Mouse (Mus musculus): ENCODE measurements at regions not wholly inside any gene's neighbourhood (a gene's known extent, or its start where the extent isn't known, plus 50 kb on each side); places are given as distances from the start of the nearest gene placed in this dataset.

DNA sequence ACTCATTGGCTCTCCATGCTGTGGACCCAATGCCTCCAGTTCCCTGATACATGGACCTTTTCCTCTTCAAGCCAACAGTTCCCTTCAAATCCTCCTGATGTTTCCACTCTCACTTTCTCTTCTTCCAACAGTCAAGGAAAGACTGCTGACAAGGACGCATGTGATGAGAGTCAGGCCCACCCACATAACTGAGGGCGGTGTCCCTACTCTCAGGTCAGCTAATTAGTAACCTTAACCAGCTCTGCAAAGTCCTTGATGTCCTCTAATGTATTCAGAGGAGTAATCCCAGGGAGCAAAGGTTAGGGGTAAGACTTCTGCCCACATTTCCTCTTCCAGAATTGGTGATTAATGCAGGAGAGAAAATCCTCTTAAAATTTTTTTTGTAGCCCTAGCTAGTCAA lies 139.7 kb downstream of the Ackr3 start:
- DNase-seq (ENCODE audit: inconsistent ontology term), result no peak

- DNase-seq (ENCODE audit: inconsistent ontology term), result no peak
Observed at GRCm38 (mm10) chr1:90347032-90347431, 143.3 kb downstream of the Ackr3 start.

DNA sequence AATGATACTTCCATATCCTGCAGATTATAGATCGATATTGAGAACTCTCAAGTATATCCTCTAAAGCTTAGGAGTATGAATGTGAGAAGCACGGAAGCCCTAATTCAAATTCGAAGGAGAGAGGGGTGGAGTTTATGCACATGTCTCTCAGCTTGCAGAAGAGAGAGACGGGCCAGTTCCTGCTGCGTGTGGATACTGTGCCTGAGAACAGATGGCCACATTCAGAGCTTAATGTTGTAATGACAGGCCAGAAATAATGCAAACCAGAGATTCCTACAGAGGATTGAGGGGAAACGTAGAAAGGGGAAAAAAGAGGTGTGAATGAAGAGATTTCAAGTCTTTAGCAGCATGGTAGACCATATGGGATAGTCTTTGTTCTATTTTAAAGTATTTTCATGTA lies 145.8 kb downstream of the Ackr3 start:
- no peak for DNase-seq (ENCODE audit: inconsistent ontology term)

GRCm38 (mm10) chr1:90353325-90353724 lies 149.5 kb downstream of the Ackr3 start:
- DNase-seq (ENCODE audit: inconsistent ontology term), result no peak

GRCm38 (mm10) chr1:90356567-90356966 lies 152.8 kb downstream of the Ackr3 start:
- no peak for DNase-seq (ENCODE audit: inconsistent ontology term)

- DNase-seq (ENCODE audit: inconsistent ontology term), result no peak
Observed at GRCm38 (mm10) chr1:90357391-90357790, 153.6 kb downstream of the Ackr3 start.

DNA sequence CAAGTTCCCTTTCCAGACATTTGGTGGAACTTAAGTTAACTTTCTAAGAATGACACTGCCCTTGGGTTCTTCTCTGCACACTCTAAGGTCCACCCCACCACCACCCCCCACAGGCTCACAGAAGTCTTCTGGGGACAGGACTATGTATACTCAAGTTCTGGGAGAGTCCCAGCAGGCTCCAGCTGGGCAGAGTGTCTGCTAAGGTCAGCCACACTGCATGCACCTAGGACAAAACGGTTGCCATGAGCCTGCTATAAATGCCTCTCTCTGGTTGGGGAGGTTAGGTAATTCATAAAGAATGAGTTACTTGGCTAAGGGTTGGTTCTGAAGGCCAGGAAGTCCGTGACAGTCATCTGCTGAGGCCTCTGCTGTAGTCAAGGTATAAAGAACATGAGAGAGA lies 155.2 kb downstream of the Ackr3 start:
- DNase-seq (ENCODE audit: inconsistent ontology term), result no peak

DNA sequence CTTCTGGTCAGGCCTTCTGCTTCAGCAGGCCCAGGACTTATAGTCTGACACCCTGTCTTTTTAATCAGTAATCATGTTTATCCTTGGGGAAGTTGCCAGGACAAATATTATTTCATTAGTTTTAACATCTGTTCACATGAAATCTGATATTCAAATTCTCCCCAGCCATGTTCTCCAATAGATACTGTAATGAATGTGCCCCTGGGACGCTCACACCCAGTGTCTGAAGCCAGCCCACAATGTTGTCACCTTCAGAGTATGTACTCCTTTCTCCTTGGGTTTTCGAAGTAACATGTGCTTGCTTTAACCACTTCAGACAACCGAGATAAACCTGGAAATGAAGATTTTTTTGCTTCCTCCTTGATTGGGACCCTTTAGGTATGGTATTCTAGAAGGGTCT lies 156.3 kb downstream of the Ackr3 start:
- DNase-seq (ENCODE audit: inconsistent ontology term), result no peak

DNA sequence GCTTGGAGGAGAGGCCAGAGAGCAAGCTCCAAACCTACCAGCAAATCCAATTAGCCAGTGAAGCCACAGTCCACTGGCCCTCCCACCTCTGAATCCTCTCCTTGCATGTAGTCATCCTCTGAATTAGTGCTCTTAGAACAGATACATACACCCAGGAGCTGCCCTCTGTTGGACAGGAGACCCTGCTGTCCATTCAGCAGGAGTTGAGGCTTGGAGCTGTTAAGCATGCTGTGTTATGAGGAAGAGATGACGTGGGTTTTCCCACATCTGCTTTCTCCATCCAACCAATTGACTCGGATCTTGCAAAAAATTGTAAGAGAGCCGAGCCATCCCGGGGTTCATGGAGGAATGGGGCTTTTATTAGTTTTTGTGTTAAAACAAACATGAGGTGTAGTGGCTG lies 160.7 kb downstream of the Ackr3 start:
- DNase-seq (ENCODE audit: inconsistent ontology term), result no peak

- no peak for DNase-seq (ENCODE audit: inconsistent ontology term)
Observed at GRCm38 (mm10) chr1:90368581-90368980, 164.8 kb downstream of the Ackr3 start.

- no peak for DNase-seq (ENCODE audit: inconsistent ontology term)
Observed at GRCm38 (mm10) chr1:90369287-90369686, 165.5 kb downstream of the Ackr3 start.

GRCm38 (mm10) chr1:90370766-90371165 lies 167.0 kb downstream of the Ackr3 start:
- no peak for DNase-seq (ENCODE audit: inconsistent ontology term)

GRCm38 (mm10) chr1:90373001-90373400 lies 169.2 kb downstream of the Ackr3 start:
- no peak for DNase-seq (ENCODE audit: inconsistent ontology term)

DNA sequence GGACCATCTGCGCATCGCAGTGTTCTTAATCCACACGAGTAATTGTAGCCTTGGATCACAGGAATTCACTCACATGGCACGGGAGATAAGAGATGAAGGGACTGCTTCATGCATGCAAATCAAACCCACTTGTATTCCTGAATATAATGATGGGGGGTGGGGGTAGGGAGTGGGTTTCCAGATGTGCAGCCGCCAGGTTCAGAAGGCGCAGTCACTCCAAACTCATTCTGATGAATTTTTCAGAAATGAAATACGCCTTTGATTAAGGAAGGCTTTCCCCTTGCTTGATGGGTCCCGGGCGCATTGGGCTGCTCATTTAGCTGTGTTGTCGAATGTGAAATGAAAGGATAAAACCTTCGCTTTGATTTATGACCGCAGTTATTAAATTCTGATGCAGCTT lies 170.7 kb downstream of the Ackr3 start:
- DNase-seq (ENCODE audit: inconsistent ontology term), result no peak

- DNase-seq (ENCODE audit: inconsistent ontology term), result peak; percentile 90
Observed at GRCm38 (mm10) chr1:90380034-90380705, 176.4 kb downstream of the Ackr3 start.

- no peak for DNase-seq (ENCODE audit: inconsistent ontology term)
Observed at GRCm38 (mm10) chr1:90382941-90383470, 179.2 kb downstream of the Ackr3 start.

DNA sequence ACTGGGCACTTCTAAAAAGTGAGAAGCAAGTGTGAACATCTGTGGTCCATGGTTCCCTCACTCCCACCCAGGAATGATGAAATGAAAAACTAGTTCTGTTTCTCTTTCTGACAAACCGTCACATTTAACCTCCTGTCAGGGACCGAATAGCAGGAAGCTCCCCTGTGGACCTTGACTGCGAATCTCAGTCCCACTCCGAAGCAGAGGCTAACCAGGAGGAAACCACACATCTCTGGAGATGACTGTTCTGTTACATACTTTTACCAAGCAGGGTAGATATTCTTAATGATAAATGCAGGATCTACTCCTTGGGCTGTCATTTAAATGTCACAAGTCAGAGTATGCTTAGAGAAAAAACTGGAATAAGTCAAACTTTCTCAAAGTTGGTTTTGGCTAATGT lies 181.2 kb downstream of the Ackr3 start:
- no peak for DNase-seq (ENCODE audit: inconsistent ontology term)

- DNase-seq (ENCODE audit: inconsistent ontology term), result no peak
Observed at GRCm38 (mm10) chr1:90386792-90387191, 183.0 kb downstream of the Ackr3 start.

DNA sequence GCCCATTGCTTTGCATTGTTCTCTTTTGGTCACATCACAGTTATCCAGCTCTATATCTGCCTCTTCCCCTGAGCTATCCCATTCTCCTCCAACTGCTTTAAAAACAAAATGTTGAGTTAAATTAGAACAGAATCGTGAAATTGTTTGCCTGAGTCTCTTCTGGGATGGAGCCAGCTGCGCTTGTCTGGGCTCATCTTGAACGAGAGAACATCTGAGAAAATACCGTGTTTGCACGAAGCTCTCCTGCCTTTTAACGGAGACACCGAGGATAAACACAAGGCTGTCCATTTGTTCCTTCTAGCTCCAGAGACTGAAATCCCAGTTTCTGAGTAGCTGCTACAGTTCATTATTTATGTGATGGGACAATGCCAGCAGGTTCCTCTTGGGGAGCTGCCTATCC lies 186.6 kb downstream of the Ackr3 start:
- no peak for DNase-seq (ENCODE audit: inconsistent ontology term)

- no peak for DNase-seq (ENCODE audit: inconsistent ontology term)
Observed at GRCm38 (mm10) chr1:90393861-90394260, 190.1 kb downstream of the Ackr3 start.

DNA sequence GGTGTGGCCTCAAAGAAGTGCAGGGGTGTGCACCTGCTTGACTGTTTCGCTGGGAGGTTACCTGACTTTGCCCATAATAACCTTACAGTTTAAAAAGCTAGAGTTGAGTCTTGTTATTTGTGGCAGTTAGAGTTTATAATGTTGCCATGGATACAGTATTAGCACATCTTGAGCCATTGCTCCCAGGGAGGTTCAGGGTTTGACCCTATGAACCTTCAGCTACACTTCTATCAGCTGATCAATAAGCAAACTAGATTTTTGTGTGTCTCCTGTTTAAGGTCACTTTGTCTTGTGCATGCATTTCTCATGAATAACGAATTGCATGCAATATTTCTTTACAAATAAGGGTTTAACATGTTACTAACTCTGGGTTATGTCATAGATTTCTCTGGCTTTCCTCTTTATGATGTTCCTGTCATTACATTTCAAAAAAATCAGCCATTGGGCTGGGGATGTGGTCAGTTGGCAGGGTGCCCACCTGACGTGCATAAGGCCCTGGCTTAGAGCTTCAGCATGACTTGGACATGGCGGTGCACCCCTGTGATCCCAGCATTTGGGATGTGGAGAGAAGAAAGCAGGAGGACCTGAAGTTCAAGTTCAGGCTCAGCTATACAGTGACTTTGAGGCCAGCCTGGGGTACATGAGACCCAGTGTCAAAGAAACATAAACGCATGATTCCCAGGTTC lies 191.7 kb downstream of the Ackr3 start:
- DNase-seq (ENCODE audit: inconsistent ontology term), result no peak

GRCm38 (mm10) chr1:90396660-90397059 lies 192.9 kb downstream of the Ackr3 start:
- DNase-seq (ENCODE audit: inconsistent ontology term), result no peak

- DNase-seq (ENCODE audit: inconsistent ontology term), result no peak
Observed at GRCm38 (mm10) chr1:90397355-90397754, 193.6 kb downstream of the Ackr3 start.

Data from Muller cell, postnatal 12 days (primary cell).